Mouse (Mus musculus): ENCODE data around the gene Med13l. TPM values are rescaled to one million over a fixed set of nuclear protein-coding genes. Genes with fewer than 3 reads are reported as not detected.
A peak's percentile ranks its signal among the peaks of the same experiment; 100 is the strongest.

Med13l gene
- polyA plus RNA-seq, 1 experiment from 2014 or later: 12.2 TPM

DNA sequence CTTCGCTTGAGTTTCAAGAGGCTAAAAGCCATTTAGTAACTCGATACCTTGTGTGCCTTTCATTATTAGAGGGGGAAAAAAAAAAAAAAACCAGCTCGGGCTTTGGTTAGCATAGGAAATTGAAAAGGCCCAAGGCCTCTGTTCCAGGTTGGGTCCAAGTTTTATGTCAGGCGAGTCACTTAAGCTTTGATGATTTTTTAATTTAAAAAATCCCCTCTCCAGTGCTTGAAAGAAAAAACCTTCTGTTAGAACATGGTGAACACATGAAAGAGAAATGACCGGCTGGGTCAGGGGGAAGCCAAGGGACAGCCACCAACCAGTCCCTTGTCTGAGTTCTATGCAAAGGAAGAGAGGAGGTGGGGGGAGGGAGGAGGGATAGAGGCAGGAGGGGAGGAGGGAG is 22.0 kb upstream of the Med13l start:
- ATAC-seq (ENCODE audit: low read depth): no peak
- Histone ChIP-seq H3K4me1 (ENCODE audit: control insufficient read depth, low read depth, low read length) (no peaks in the 10 kb centered on the region), H3K36me3 (ENCODE audit: control insufficient read depth, insufficient read depth) (no peaks in the 10 kb centered on the region), H3K27ac (ENCODE audit: low read length) (no peak overlapping the region), H3K4me2 (ENCODE audit: low read depth, low read length) (no peak overlapping the region), H3K9me3 (replicated peaks; ENCODE audit: control insufficient read depth, low read length) (no peaks in the 10 kb centered on the region), H3K27me3 (ENCODE audit: control insufficient read depth, insufficient read depth, low read depth, low read length) (peaks cover 16% of the 10 kb centered on the region), H3K4me3 (ENCODE audit: low read depth, low read length) (no peak overlapping the region), H3K9ac (ENCODE audit: low read depth, low read length) (no peak overlapping the region)
- 60% methylated on average over 5 of the region's 5 CpGs for WGBS (ENCODE audit: insufficient replicate concordance)

DNA sequence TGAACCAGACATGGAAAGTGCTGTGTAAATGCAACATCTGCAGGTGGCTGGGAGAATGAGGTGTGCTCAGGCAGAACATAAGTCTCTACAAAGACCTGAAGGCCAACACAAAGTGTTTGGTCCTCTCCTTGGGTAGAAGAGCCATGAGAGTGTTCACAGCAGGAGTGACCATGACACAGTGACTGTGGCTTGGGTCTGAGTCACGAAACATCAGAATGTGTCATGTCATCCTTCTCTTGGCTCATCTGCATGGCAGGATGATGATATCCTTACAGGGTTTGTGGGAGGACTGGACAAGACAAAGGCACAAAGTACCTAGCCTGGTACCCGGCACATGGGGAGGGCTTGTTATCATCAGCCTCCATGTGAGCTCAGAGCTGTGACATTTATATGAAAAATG is 16.7 kb upstream of the Med13l start:
- no peaks in the 10 kb centered on the region for H3K9me3 ChIP-seq (replicated peaks; ENCODE audit: control insufficient read depth, low read length)
- H3K4me2 ChIP-seq (ENCODE audit: low read depth, low read length): no peak overlapping the region
- H3K27ac ChIP-seq (ENCODE audit: low read length): no peak overlapping the region
- no peak for ATAC-seq (ENCODE audit: low read depth)
- peaks cover under 1% of the 10 kb centered on the region; the same call in 1 of the 2 replicates for H3K27me3 ChIP-seq (ENCODE audit: control insufficient read depth, insufficient read depth, low read depth, low read length)
- H3K4me1 ChIP-seq (ENCODE audit: control insufficient read depth, low read depth, low read length): no peaks in the 10 kb centered on the region
- H3K9ac ChIP-seq (ENCODE audit: low read depth, low read length): no peak overlapping the region
- 58% methylated on average over 2 of the region's 2 CpGs for WGBS (ENCODE audit: insufficient replicate concordance)
- no peaks in the 10 kb centered on the region for H3K36me3 ChIP-seq (ENCODE audit: control insufficient read depth, insufficient read depth)
- no peak overlapping the region for H3K4me3 ChIP-seq (ENCODE audit: low read depth, low read length)

GRCm38 (mm10) chr5:118550493-118550892 is 10.0 kb upstream of the Med13l start:
- Histone ChIP-seq H3K4me3 (ENCODE audit: low read depth, low read length) (no peak overlapping the region), H3K4me2 (ENCODE audit: low read depth, low read length) (no peak overlapping the region), H3K27me3 (ENCODE audit: control insufficient read depth, insufficient read depth, low read depth, low read length) (peaks cover 2% of the 10 kb centered on the region; the same call in 1 of the 2 replicates), H3K4me1 (ENCODE audit: control insufficient read depth, low read depth, low read length) (no peaks in the 10 kb centered on the region), H3K9me3 (replicated peaks; ENCODE audit: control insufficient read depth, low read length) (peaks cover 4% of the 10 kb centered on the region; the same call in 1 of the 2 replicates), H3K9ac (ENCODE audit: low read depth, low read length) (no peak overlapping the region), H3K36me3 (ENCODE audit: control insufficient read depth, insufficient read depth) (no peaks in the 10 kb centered on the region), H3K27ac (ENCODE audit: low read length) (no peak overlapping the region)
- WGBS (ENCODE audit: insufficient replicate concordance): 43% methylated on average over 5 of the region's 5 CpGs
- no peak for ATAC-seq (ENCODE audit: low read depth)

DNA sequence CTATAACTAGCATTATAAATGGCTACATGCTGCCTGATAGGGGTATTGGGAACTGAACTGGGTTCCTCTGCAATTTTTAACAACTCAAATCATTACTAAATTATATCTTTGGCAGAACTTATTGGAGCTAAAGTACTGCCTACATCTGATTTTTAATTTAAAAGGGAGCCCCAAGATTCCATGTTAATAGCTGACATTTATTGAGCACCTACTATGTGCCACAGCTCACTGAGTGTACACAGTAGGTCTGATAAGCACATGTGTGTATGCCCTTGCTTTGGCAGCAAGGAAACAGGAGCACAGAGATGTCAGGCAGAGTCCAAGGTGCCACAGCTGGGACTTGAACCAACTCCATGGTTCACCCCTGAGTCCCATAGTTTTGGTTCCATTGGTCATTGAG is 7.2 kb upstream of the Med13l start:
- H3K4me3 ChIP-seq (ENCODE audit: low read depth, low read length): no peak overlapping the region
- no peaks in the 10 kb centered on the region for H3K36me3 ChIP-seq (ENCODE audit: control insufficient read depth, insufficient read depth)
- no peak for ATAC-seq (ENCODE audit: low read depth)
- peaks cover 14% of the 10 kb centered on the region for H3K4me1 ChIP-seq (ENCODE audit: control insufficient read depth, low read depth, low read length)
- H3K9ac ChIP-seq (ENCODE audit: low read depth, low read length): no peak overlapping the region
- H3K27ac ChIP-seq (ENCODE audit: low read length): no peak overlapping the region
- peaks cover 5% of the 10 kb centered on the region for H3K27me3 ChIP-seq (ENCODE audit: control insufficient read depth, insufficient read depth, low read depth, low read length)
- H3K9me3 ChIP-seq (replicated peaks; ENCODE audit: control insufficient read depth, low read length): peaks cover 5% of the 10 kb centered on the region; the same call in 1 of the 2 replicates
- no peak overlapping the region for H3K4me2 ChIP-seq (ENCODE audit: low read depth, low read length)

- Histone ChIP-seq H3K4me3 (ENCODE audit: low read depth, low read length) (no peak overlapping the region), H3K4me1 (ENCODE audit: control insufficient read depth, low read depth, low read length) (peaks cover 22% of the 10 kb centered on the region), H3K27ac (ENCODE audit: low read length) (no peak overlapping the region), H3K36me3 (ENCODE audit: control insufficient read depth, insufficient read depth) (no peaks in the 10 kb centered on the region), H3K4me2 (ENCODE audit: low read depth, low read length) (no peak overlapping the region), H3K9me3 (replicated peaks; ENCODE audit: control insufficient read depth, low read length) (peaks cover 5% of the 10 kb centered on the region; the same call in 1 of the 2 replicates), H3K9ac (ENCODE audit: low read depth, low read length) (no peak overlapping the region), H3K27me3 (ENCODE audit: control insufficient read depth, insufficient read depth, low read depth, low read length) (peaks cover 3% of the 10 kb centered on the region)
- 89% methylated on average over 4 of the region's 4 CpGs for WGBS (ENCODE audit: insufficient replicate concordance)
- ATAC-seq (ENCODE audit: low read depth): no peak
These were observed 5.2 kb upstream of the Med13l start for GRCm38 (mm10) chr5:118555305-118555704.

GRCm38 (mm10) chr5:118556387-118556937 is 4.0 kb upstream of the Med13l start:
- Histone ChIP-seq H3K27me3 (ENCODE audit: control insufficient read depth, insufficient read depth, low read depth, low read length) (peaks cover 3% of the 10 kb centered on the region), H3K9ac (ENCODE audit: low read depth, low read length) (peak overlapping the region; percentile 39), H3K9me3 (replicated peaks; ENCODE audit: control insufficient read depth, low read length) (peaks cover 5% of the 10 kb centered on the region; the same call in 1 of the 2 replicates), H3K27ac (ENCODE audit: low read length) (peak overlapping the region; percentile 50), H3K4me2 (ENCODE audit: low read depth, low read length) (peak overlapping the region; percentile 45), H3K4me1 (ENCODE audit: control insufficient read depth, low read depth, low read length) (peaks cover 22% of the 10 kb centered on the region), H3K36me3 (ENCODE audit: control insufficient read depth, insufficient read depth) (no peaks in the 10 kb centered on the region), H3K4me3 (ENCODE audit: low read depth, low read length) (peak overlapping the region; percentile 22; the same call in 1 of the 2 replicates)
- 2% methylated on average over 12 of the region's 12 CpGs for WGBS (ENCODE audit: insufficient replicate concordance)
- ATAC-seq (ENCODE audit: low read depth): no peak

DNA sequence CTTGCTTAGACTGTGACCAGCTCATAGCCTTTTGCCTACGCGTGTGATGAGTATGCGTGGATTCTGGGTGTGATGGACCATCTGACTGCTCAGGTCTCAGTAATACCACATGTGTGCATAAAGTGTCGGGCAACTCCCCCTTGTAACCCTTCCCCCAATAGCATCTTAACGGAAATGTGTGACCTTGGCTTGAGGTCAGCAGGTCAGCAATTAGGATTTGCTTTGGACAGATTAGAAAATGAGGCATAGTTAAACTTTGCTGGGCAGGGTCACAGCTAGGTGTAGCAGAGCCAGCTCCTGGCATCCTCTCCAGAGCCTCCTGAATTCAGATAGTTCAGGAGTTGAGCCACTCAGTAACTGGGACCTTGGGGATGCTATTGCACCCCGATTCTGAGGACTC is 1.6 kb upstream of the Med13l start:
- ATAC-seq (ENCODE audit: low read depth): no peak
- Histone ChIP-seq H3K4me2 (ENCODE audit: low read depth, low read length) (peak overlapping the region; percentile 86), H3K27ac (ENCODE audit: low read length) (no peak overlapping the region), H3K4me1 (ENCODE audit: control insufficient read depth, low read depth, low read length) (peaks cover 41% of the 10 kb centered on the region), H3K9me3 (replicated peaks; ENCODE audit: control insufficient read depth, low read length) (0 out of 2 replicates have a peak, but pooled peaks cover 5% of the 10 kb centered on the region), H3K27me3 (ENCODE audit: control insufficient read depth, insufficient read depth, low read depth, low read length) (peaks cover 3% of the 10 kb centered on the region), H3K4me3 (ENCODE audit: low read depth, low read length) (no peak overlapping the region), H3K36me3 (ENCODE audit: control insufficient read depth, insufficient read depth) (no peaks in the 10 kb centered on the region; the same call in 1 of the 2 replicates), H3K9ac (ENCODE audit: low read depth, low read length) (no peak overlapping the region)
- WGBS (ENCODE audit: insufficient replicate concordance): 81% methylated on average over 6 of the region's 6 CpGs

GRCm38 (mm10) chr5:118559584-118560384 is 695 bp upstream of the Med13l start:
- Histone ChIP-seq H3K9ac (ENCODE audit: low read depth, low read length) (peak overlapping the region; percentile 98), H3K36me3 (ENCODE audit: control insufficient read depth, insufficient read depth) (no peaks in the 10 kb centered on the region; the same call in 1 of the 2 replicates), H3K27me3 (ENCODE audit: control insufficient read depth, insufficient read depth, low read depth, low read length) (peaks cover 3% of the 10 kb centered on the region), H3K9me3 (replicated peaks; ENCODE audit: control insufficient read depth, low read length) (0 out of 2 replicates have a peak, but pooled peaks cover 5% of the 10 kb centered on the region), H3K4me3 (ENCODE audit: low read depth, low read length) (peak overlapping the region; percentile 98), H3K4me2 (ENCODE audit: low read depth, low read length) (peak overlapping the region; percentile 86), H3K27ac (ENCODE audit: low read length) (peak overlapping the region; percentile 96), H3K4me1 (ENCODE audit: control insufficient read depth, low read depth, low read length) (peaks cover 48% of the 10 kb centered on the region)
- 1% methylated on average over 66 of the region's 101 CpGs for WGBS (ENCODE audit: insufficient replicate concordance)
- peak; percentile 87 for ATAC-seq (ENCODE audit: low read depth)
